Mouse (Mus musculus) liver, embryonic 16.5 days (tissue): ENCODE measurements around the gene Acsm4. TPM values are rescaled to one million over a fixed set of nuclear protein-coding genes. Genes with fewer than 3 reads are reported as not detected.

ENCODE experiments used
- ATAC-seq: fragments of 200-750 bp; cut with Nextera tagmentation; 2 replicates; pipeline ENCODE4 v1.8.0; 2017; ENCODE audit warnings: low read depth, mild to moderate bottlenecking, moderate number of reproducible peaks, moderate library complexity
- H3K27ac ChIP-seq: fragments of 300-500 bp; sonication (generic); 2 replicates; pipeline ENCODE4 v1.5.1; 2014; ENCODE audit warnings: mild to moderate bottlenecking, low read length
- H3K27me3 ChIP-seq: fragments of 300-500 bp; sonication (generic); 2 replicates; pipeline ENCODE4 v1.6.1; 2014; ENCODE audit warnings: low read depth, low read length, mixed read lengths; ENCODE audit not compliant: control insufficient read depth, insufficient read depth
- H3K36me3 ChIP-seq: fragments of 300-500 bp; sonication (generic); 2 replicates; pipeline ENCODE4 v1.6.1; 2014; ENCODE audit warnings: mild to moderate bottlenecking; ENCODE audit not compliant: control insufficient read depth, insufficient read depth
- H3K4me1 ChIP-seq: fragments of 300-500 bp; sonication (generic); 2 replicates; pipeline ENCODE4 v1.6.1; 2014; ENCODE audit warnings: low read depth, low read length, mixed read lengths; ENCODE audit not compliant: control insufficient read depth
- H3K4me2 ChIP-seq: fragments of 300-500 bp; sonication (generic); 2 replicates; pipeline ENCODE4 v1.6.1; 2014; ENCODE audit warnings: low read depth, low read length, mixed read lengths
- H3K4me3 ChIP-seq: fragments of 300-500 bp; sonication (generic); 2 replicates; pipeline ENCODE4 v1.5.1; 2014; ENCODE audit warnings: low read depth, mild to moderate bottlenecking, low read length
- H3K9ac ChIP-seq: fragments of 300-500 bp; sonication (generic); 2 replicates; pipeline ENCODE4 v1.6.1; 2014; ENCODE audit warnings: low read depth, low read length
- H3K9me3 ChIP-seq: fragments of 300-500 bp; sonication (generic); replicated peaks from 2 replicates; pipeline ENCODE4 v1.6.1; 2016; ENCODE audit warnings: low read length; ENCODE audit not compliant: control insufficient read depth
- WGBS: fragments of 180-500 bp; shearing (Covaris S2); extraction: QIAGEN DNeasy Blood & Tissue Kit; methylation state at CpG from one replicate; pipeline ENCODE4 v1.1.7; 2014; ENCODE audit not compliant: insufficient replicate concordance; 5-methylcytosine and 5-hydroxymethylcytosine counted together
- polyA plus RNA-seq: library from polyadenylated mRNA; unstranded; fragments of >200 nt; fragmentation: Nextera tagmentation; extraction: Ambion mirVana; gene quantifications from 2 replicates; pipeline ENCODE4 v1.2.1, GENCODE M21; 2015

Gene Acsm4
- polyA plus RNA-seq, 1 experiment from 2014 or later: not detected

GRCm38 (mm10) chr7:119745869-119746268 is 56.0 kb downstream of the Acsm4 start:
- Histone ChIP-seq H3K4me1 (no peaks in the 10 kb centered on the region), H3K36me3 (no peaks in the 10 kb centered on the region), H3K27me3 (no peaks in the 10 kb centered on the region), H3K9ac (no peak overlapping the region), H3K4me2 (no peak overlapping the region), H3K9me3 (no peaks in the 10 kb centered on the region), H3K27ac (no peak overlapping the region), H3K4me3 (no peak overlapping the region)
- ATAC-seq: no peak
- WGBS: 66% methylated on average over 1 of the region's 1 CpGs

GRCm38 (mm10) chr7:119748761-119749160 is 58.9 kb downstream of the Acsm4 start:
- Histone ChIP-seq H3K4me2 (no peak overlapping the region), H3K36me3 (no peaks in the 10 kb centered on the region), H3K4me1 (no peaks in the 10 kb centered on the region), H3K9me3 (no peaks in the 10 kb centered on the region), H3K27me3 (no peaks in the 10 kb centered on the region), H3K9ac (no peak overlapping the region), H3K4me3 (no peak overlapping the region), H3K27ac (no peak overlapping the region)
- ATAC-seq: peak; percentile 65
- WGBS: 46% methylated on average over 1 of the region's 2 CpGs

- Histone ChIP-seq H3K9ac (no peak overlapping the region), H3K4me1 (no peaks in the 10 kb centered on the region), H3K27me3 (no peaks in the 10 kb centered on the region), H3K4me2 (no peak overlapping the region), H3K36me3 (no peaks in the 10 kb centered on the region), H3K9me3 (no peaks in the 10 kb centered on the region), H3K4me3 (no peak overlapping the region), H3K27ac (no peak overlapping the region)
- 32% methylated on average over 2 of the region's 2 CpGs for WGBS
- no peak for ATAC-seq
Observed at GRCm38 (mm10) chr7:119749942-119750341, 60.1 kb downstream of the Acsm4 start.

GRCm38 (mm10) chr7:119753696-119754095 is 63.9 kb downstream of the Acsm4 start:
- Histone ChIP-seq H3K27me3 (no peaks in the 10 kb centered on the region), H3K9me3 (no peaks in the 10 kb centered on the region), H3K27ac (no peak overlapping the region), H3K36me3 (no peaks in the 10 kb centered on the region), H3K4me3 (no peak overlapping the region), H3K4me2 (no peak overlapping the region), H3K9ac (no peak overlapping the region), H3K4me1 (no peaks in the 10 kb centered on the region)
- ATAC-seq: no peak
- 72% methylated on average over 1 of the region's 1 CpGs for WGBS

GRCm38 (mm10) chr7:119760527-119760951 is 70.7 kb downstream of the Acsm4 start, which contains the start of gene Acsm3:
Gene Acsm3 (plus strand): TSS chr7:119760923.
- Histone ChIP-seq H3K27me3 (no peaks in the 10 kb centered on the region), H3K4me3 (0 out of 2 replicates have a peak within 1 kb of the TSS, but pooled peaks have one; percentile 28), H3K9me3 (no peaks in the 10 kb centered on the region), H3K4me1 (no peaks in the 10 kb centered on the region), H3K9ac (0 out of 2 replicates have a peak within 1 kb of the TSS, but pooled peaks have one; percentile 24), H3K4me2 (peak within 1 kb of the TSS; percentile 41), H3K36me3 (no peaks in the 10 kb centered on the region), H3K27ac (peak within 1 kb of the TSS; percentile 72)
- peak; percentile 83 for ATAC-seq
- WGBS: 59% methylated on average over 11 of the region's 11 CpGs

- Histone ChIP-seq H3K27me3 (no peaks in the 10 kb centered on the region), H3K4me2 (no peak overlapping the region), H3K9me3 (no peaks in the 10 kb centered on the region), H3K4me1 (no peaks in the 10 kb centered on the region), H3K27ac (no peak overlapping the region), H3K4me3 (no peak overlapping the region), H3K9ac (no peak overlapping the region), H3K36me3 (no peaks in the 10 kb centered on the region)
- 47% methylated on average over 4 of the region's 4 CpGs for WGBS
- ATAC-seq: no peak
Observed at GRCm38 (mm10) chr7:119762166-119762697, 72.4 kb downstream of the Acsm4 start.

Other genes with a start within 250 kb of the Acsm4 start
- gene Gp2, start 230.7 kb upstream of the Acsm4 start, polyA plus RNA-seq: not detected in 2 replicates
- gene Umod, start 210.7 kb upstream of the Acsm4 start, polyA plus RNA-seq: not detected in 2 replicates
- 0.19 and 0.46 TPM in 2 replicates for gene Acsm5, start 170.6 kb upstream of the Acsm4 start, polyA plus RNA-seq
- not detected in 2 replicates for gene Pdilt, start 166.5 kb upstream of the Acsm4 start, polyA plus RNA-seq
- not detected in 2 replicates for gene Acsm2, start 135.7 kb upstream of the Acsm4 start, polyA plus RNA-seq
- gene Acsm1, start 83.0 kb upstream of the Acsm4 start, polyA plus RNA-seq: 15.5 and 16.7 TPM in 2 replicates
- gene Thumpd1, start 30.8 kb downstream of the Acsm4 start, polyA plus RNA-seq: 19.1 and 19.8 TPM in 2 replicates
- gene Acsm3, start 70.9 kb downstream of the Acsm4 start, polyA plus RNA-seq: 6.1 and 8.0 TPM in 2 replicates
- 11.9 and 13.7 TPM in 2 replicates for gene Rexo5, start 104.0 kb downstream of the Acsm4 start, polyA plus RNA-seq
- gene Eri2, start 104.0 kb downstream of the Acsm4 start, polyA plus RNA-seq: 11.0 and 12.0 TPM in 2 replicates
- 2.7 and 2.8 TPM in 2 replicates for gene Lyrm1, start 205.8 kb downstream of the Acsm4 start, polyA plus RNA-seq
- gene Dcun1d3, start 206.3 kb downstream of the Acsm4 start, polyA plus RNA-seq: 1.9 TPM in 2 replicates